Mouse (Mus musculus) olfactory bulb, adult 2 months (tissue): ENCODE data around the gene Mrpl33.

Experiments
- CTCF ChIP-seq: fragments of 200-500 bp; IDR thresholded peaks from 2 replicates; pipeline ENCODE4 v1.5.1; 2012; ENCODE audit warnings: low read depth, mild to moderate bottlenecking, low read length, moderate library complexity; ENCODE audit not compliant: insufficient read depth
- POLR2A ChIP-seq: fragments of 200-500 bp; IDR thresholded peaks from 2 replicates; pipeline ENCODE4 v1.6.1; 2012; ENCODE audit warnings: mild to moderate bottlenecking, low read depth, low read length, moderate library complexity; ENCODE audit not compliant: insufficient read depth

- TF ChIP-seq POLR2A (no peak), CTCF (no peak)
Measured at GRCm38 (mm10) chr5:31583261-31583660, 13.5 kb upstream of the Mrpl33 start.
